Mouse (Mus musculus): Measurements from ENCODE around the gene Cebpg. TPM values are rescaled to one million over a fixed set of nuclear protein-coding genes. Genes with fewer than 3 reads are reported as not detected.

Gene Cebpg
- polyA plus RNA-seq (2015; fragmentation: Nextera tagmentation; extraction: Ambion mirVana): 25.5 and 30.0 TPM in 2 replicates

DNA sequence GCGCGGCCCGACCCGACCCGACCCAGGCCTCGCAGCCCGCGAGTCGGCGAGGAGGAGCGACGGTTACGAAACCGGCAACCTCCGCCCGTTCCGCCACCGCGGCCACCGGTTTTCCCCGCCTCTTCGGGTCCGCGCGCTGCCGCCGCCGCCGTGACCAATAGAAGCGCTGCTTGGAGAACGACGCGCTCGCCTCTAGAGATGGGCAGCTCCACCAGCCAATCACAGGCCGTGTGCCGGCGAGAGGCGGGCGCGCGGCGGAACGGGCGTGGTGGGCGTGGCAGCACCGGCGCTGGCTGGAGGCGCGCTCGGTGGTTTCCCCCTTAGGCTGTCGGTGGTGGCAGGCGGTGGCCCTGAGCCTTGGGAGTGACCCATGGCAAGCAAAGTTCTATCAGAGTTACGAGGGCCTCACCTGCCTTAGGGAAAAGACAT, at the start of gene Cebpg:
Gene Cebpg, minus strand, starts transcription at position 138 of the 429 bp plus-strand sequence.
- Histone ChIP-seq H3K27me3 (replicated peaks; ENCODE audit: control insufficient read depth, insufficient read depth, low read length) (no peaks in the 10 kb centered on the region), H3K4me2 (ENCODE audit: low read length) (peak within 1 kb of the TSS; percentile 78), H3K9me3 (ENCODE audit: control insufficient read depth, low read length) (0 out of 2 replicates have a peak, but pooled peaks cover 2% of the 10 kb centered on the region), H3K27ac (ENCODE audit: low read depth, low read length) (peak within 1 kb of the TSS; percentile 92), H3K9ac (ENCODE audit: low read depth, low read length) (peak within 1 kb of the TSS; percentile 97), H3K4me1 (ENCODE audit: control insufficient read depth, insufficient read depth, low read depth, low read length) (peaks cover 17% of the 10 kb centered on the region), H3K4me3 (ENCODE audit: low read length) (peak within 1 kb of the TSS; percentile 94), H3K36me3 (ENCODE audit: control insufficient read depth, insufficient read depth, low read length) (no peaks in the 10 kb centered on the region)
- peak; percentile 99 for ATAC-seq
- 0% methylated on average over 43 of the region's 53 CpGs for WGBS

GRCm38 (mm10) chr7:35099528-35099927, 43.2 kb upstream of the Cebpg start:
- Histone ChIP-seq H3K36me3 (ENCODE audit: control insufficient read depth, insufficient read depth, low read length) (no peaks in the 10 kb centered on the region), H3K27me3 (replicated peaks; ENCODE audit: control insufficient read depth, insufficient read depth, low read length) (no peaks in the 10 kb centered on the region), H3K4me3 (ENCODE audit: low read length) (no peak overlapping the region), H3K27ac (ENCODE audit: low read depth, low read length) (no peak overlapping the region), H3K9ac (ENCODE audit: low read depth, low read length) (no peak overlapping the region), H3K4me2 (ENCODE audit: low read length) (no peak overlapping the region), H3K4me1 (ENCODE audit: control insufficient read depth, insufficient read depth, low read depth, low read length) (no peaks in the 10 kb centered on the region), H3K9me3 (ENCODE audit: control insufficient read depth, low read length) (peaks cover 3% of the 10 kb centered on the region; the same call in 1 of the 2 replicates)
- WGBS: 97% methylated on average over 4 of the region's 4 CpGs
- no peak for ATAC-seq

GRCm38 (mm10) chr7:35098777-35099176, 42.4 kb upstream of the Cebpg start:
- H3K36me3 ChIP-seq (ENCODE audit: control insufficient read depth, insufficient read depth, low read length): no peaks in the 10 kb centered on the region
- H3K4me2 ChIP-seq (ENCODE audit: low read length): no peak overlapping the region
- ATAC-seq: no peak
- no peaks in the 10 kb centered on the region for H3K27me3 ChIP-seq (replicated peaks; ENCODE audit: control insufficient read depth, insufficient read depth, low read length)
- no peak overlapping the region for H3K4me3 ChIP-seq (ENCODE audit: low read length)
- no peak overlapping the region for H3K27ac ChIP-seq (ENCODE audit: low read depth, low read length)
- H3K9me3 ChIP-seq (ENCODE audit: control insufficient read depth, low read length): peaks cover 3% of the 10 kb centered on the region; the same call in 1 of the 2 replicates
- 84% methylated on average over 4 of the region's 4 CpGs for WGBS
- no peaks in the 10 kb centered on the region for H3K4me1 ChIP-seq (ENCODE audit: control insufficient read depth, insufficient read depth, low read depth, low read length)
- H3K9ac ChIP-seq (ENCODE audit: low read depth, low read length): no peak overlapping the region

- Histone ChIP-seq H3K36me3 (ENCODE audit: control insufficient read depth, insufficient read depth, low read length) (no peaks in the 10 kb centered on the region), H3K4me3 (ENCODE audit: low read length) (no peak overlapping the region), H3K9me3 (ENCODE audit: control insufficient read depth, low read length) (no peaks in the 10 kb centered on the region), H3K9ac (ENCODE audit: low read depth, low read length) (no peak overlapping the region), H3K4me2 (ENCODE audit: low read length) (no peak overlapping the region), H3K27ac (ENCODE audit: low read depth, low read length) (no peak overlapping the region), H3K4me1 (ENCODE audit: control insufficient read depth, insufficient read depth, low read depth, low read length) (no peaks in the 10 kb centered on the region), H3K27me3 (replicated peaks; ENCODE audit: control insufficient read depth, insufficient read depth, low read length) (no peaks in the 10 kb centered on the region)
- no peak for ATAC-seq
- WGBS: 82% methylated on average over 9 of the region's 9 CpGs
Measured at GRCm38 (mm10) chr7:35094975-35095678, 38.8 kb upstream of the Cebpg start.

- H3K36me3 ChIP-seq (ENCODE audit: control insufficient read depth, insufficient read depth, low read length): no peaks in the 10 kb centered on the region
- no peak overlapping the region for H3K4me2 ChIP-seq (ENCODE audit: low read length)
- no peaks in the 10 kb centered on the region for H3K9me3 ChIP-seq (ENCODE audit: control insufficient read depth, low read length)
- ATAC-seq: no peak
- no peak overlapping the region for H3K9ac ChIP-seq (ENCODE audit: low read depth, low read length)
- no peak overlapping the region for H3K4me3 ChIP-seq (ENCODE audit: low read length)
- H3K27ac ChIP-seq (ENCODE audit: low read depth, low read length): no peak overlapping the region
- 82% methylated on average over 5 of the region's 5 CpGs for WGBS
- peaks cover 8% of the 10 kb centered on the region for H3K4me1 ChIP-seq (ENCODE audit: control insufficient read depth, insufficient read depth, low read depth, low read length)
- no peaks in the 10 kb centered on the region for H3K27me3 ChIP-seq (replicated peaks; ENCODE audit: control insufficient read depth, insufficient read depth, low read length)
Measured at GRCm38 (mm10) chr7:35090550-35090949, 34.2 kb upstream of the Cebpg start.

DNA sequence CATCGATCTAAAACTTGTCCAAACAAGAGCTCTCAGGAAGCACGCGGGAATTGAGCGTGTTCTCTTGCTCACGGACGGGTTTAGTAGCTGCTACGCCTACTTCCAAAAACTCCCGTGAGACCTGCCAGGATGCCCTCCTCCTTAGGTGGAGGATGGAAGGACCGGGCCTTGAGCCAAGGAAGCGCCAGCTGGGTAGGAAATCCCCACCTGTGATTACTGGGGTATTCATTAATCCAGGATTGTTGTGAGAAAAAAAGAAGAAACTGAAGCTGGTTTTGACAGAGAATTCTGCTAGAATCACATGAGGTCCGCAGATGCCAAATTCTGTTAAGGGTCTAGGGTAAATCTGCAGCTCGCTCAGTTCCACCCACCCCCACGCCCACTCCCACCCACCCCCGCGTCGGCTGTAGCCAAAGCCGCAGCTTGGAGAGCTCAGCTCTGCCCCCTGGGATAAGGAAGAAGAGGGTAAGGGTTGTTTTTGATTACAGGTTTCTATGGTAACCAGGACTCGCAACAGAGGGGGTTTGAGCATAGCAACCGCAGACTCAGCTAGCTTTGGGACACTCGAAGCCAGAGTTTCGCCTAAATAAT, 30.0 kb upstream of the Cebpg start:
- H3K27ac ChIP-seq (ENCODE audit: low read depth, low read length): no peak overlapping the region
- peaks cover 8% of the 10 kb centered on the region for H3K4me1 ChIP-seq (ENCODE audit: control insufficient read depth, insufficient read depth, low read depth, low read length)
- peak overlapping the region; percentile 31 for H3K4me3 ChIP-seq (ENCODE audit: low read length)
- no peaks in the 10 kb centered on the region for H3K27me3 ChIP-seq (replicated peaks; ENCODE audit: control insufficient read depth, insufficient read depth, low read length)
- H3K4me2 ChIP-seq (ENCODE audit: low read length): peak overlapping the region; percentile 63
- no peaks in the 10 kb centered on the region for H3K9me3 ChIP-seq (ENCODE audit: control insufficient read depth, low read length)
- no peaks in the 10 kb centered on the region for H3K36me3 ChIP-seq (ENCODE audit: control insufficient read depth, insufficient read depth, low read length)
- H3K9ac ChIP-seq (ENCODE audit: low read depth, low read length): no peak overlapping the region
- under 1% methylated on average over 21 of the region's 21 CpGs for WGBS
- peak; percentile 76 for ATAC-seq

GRCm38 (mm10) chr7:35084565-35085360, 28.4 kb upstream of the Cebpg start:
- H3K9ac ChIP-seq (ENCODE audit: low read depth, low read length): no peak overlapping the region
- no peaks in the 10 kb centered on the region for H3K27me3 ChIP-seq (replicated peaks; ENCODE audit: control insufficient read depth, insufficient read depth, low read length)
- H3K9me3 ChIP-seq (ENCODE audit: control insufficient read depth, low read length): no peaks in the 10 kb centered on the region
- peaks cover 8% of the 10 kb centered on the region for H3K4me1 ChIP-seq (ENCODE audit: control insufficient read depth, insufficient read depth, low read depth, low read length)
- no peak overlapping the region for H3K4me3 ChIP-seq (ENCODE audit: low read length)
- no peaks in the 10 kb centered on the region for H3K36me3 ChIP-seq (ENCODE audit: control insufficient read depth, insufficient read depth, low read length)
- no peak for ATAC-seq
- no peak overlapping the region for H3K4me2 ChIP-seq (ENCODE audit: low read length)
- no peak overlapping the region for H3K27ac ChIP-seq (ENCODE audit: low read depth, low read length)
- WGBS: 74% methylated on average over 12 of the region's 12 CpGs

DNA sequence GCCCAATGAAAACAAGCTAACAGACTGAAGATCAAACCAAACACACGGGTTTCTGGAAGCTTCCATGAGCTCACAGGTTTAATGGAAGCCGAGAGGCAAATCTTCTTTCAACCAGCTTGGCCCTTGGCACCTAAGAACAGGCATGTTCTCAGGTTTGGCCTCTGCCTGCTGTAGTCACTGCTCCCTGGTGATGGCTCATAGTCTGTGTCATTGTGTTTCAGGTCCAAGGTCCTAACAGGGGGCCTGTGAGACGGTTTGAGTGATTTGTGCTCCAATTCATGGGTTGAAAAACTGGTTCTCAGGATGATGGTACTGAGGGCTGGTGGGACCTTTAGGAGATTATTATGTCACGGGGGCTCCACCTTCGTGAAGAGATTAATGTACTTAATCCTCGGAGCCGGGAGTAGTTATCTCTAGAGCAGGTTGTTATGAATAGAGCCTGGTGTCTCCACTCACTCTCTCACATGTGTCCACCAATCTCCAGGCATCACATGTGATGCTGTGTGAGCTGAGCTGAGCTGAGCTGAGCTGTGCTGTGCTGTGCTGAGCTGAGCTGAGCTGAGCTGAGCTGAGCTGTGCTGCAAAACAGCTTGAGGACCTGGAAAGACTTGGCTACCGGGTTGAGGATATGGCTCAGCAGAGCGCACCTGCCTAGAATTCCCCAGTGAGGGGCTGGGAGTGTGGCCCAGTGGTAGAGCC, 25.2 kb upstream of the Cebpg start:
- WGBS: 82% methylated on average over 9 of the region's 9 CpGs
- H3K9ac ChIP-seq (ENCODE audit: low read depth, low read length): no peak overlapping the region
- H3K36me3 ChIP-seq (ENCODE audit: control insufficient read depth, insufficient read depth, low read length): no peaks in the 10 kb centered on the region
- no peak for ATAC-seq
- H3K9me3 ChIP-seq (ENCODE audit: control insufficient read depth, low read length): no peaks in the 10 kb centered on the region
- no peaks in the 10 kb centered on the region for H3K27me3 ChIP-seq (replicated peaks; ENCODE audit: control insufficient read depth, insufficient read depth, low read length)
- no peak overlapping the region for H3K27ac ChIP-seq (ENCODE audit: low read depth, low read length)
- peaks cover 4% of the 10 kb centered on the region for H3K4me1 ChIP-seq (ENCODE audit: control insufficient read depth, insufficient read depth, low read depth, low read length)
- H3K4me2 ChIP-seq (ENCODE audit: low read length): no peak overlapping the region
- H3K4me3 ChIP-seq (ENCODE audit: low read length): no peak overlapping the region

All from hindbrain, embryonic 16.5 days (tissue).